Mouse (Mus musculus) midbrain, embryonic 10.5 days (tissue): ENCODE measurements around the gene Ublcp1. TPM values are rescaled to one million over a fixed set of nuclear protein-coding genes. Genes with fewer than 3 reads are reported as not detected.

Experiments used
- DNase-seq: peaks from one replicate; pipeline ENCODE4 v3.0.0-alpha.2; 2017; ENCODE audit warnings: low spot score
- H3K27ac ChIP-seq: fragments of 300-500 bp; sonication (generic); replicated peaks from 2 replicates; pipeline ENCODE4 v1.5.1; 2016; ENCODE audit warnings: mild to moderate bottlenecking
- H3K27me3 ChIP-seq: fragments of 300-500 bp; sonication (generic); 2 replicates; pipeline ENCODE4 v1.6.1; 2016; ENCODE audit warnings: low read depth, mild to moderate bottlenecking; ENCODE audit not compliant: poor library complexity, severe bottlenecking
- H3K36me3 ChIP-seq: fragments of 300-500 bp; sonication (generic); 2 replicates; pipeline ENCODE4 v1.6.1; 2016; ENCODE audit warnings: mild to moderate bottlenecking, moderate library complexity
- H3K4me1 ChIP-seq: fragments of 300-500 bp; sonication (generic); 2 replicates; pipeline ENCODE4 v1.6.1; 2016
- H3K4me3 ChIP-seq: fragments of 300-500 bp; sonication (generic); 2 replicates; pipeline ENCODE4 v1.5.1; 2016; ENCODE audit warnings: mild to moderate bottlenecking, moderate library complexity
- H3K9me3 ChIP-seq: fragments of 300-500 bp; sonication (generic); replicated peaks from 2 replicates; pipeline ENCODE4 v1.6.1; 2016; ENCODE audit warnings: mild to moderate bottlenecking
- WGBS: fragments of 180-500 bp; shearing (Covaris S2); methylation state at CpG from one replicate; pipeline ENCODE4 v1.1.7; 2016; 5-methylcytosine and 5-hydroxymethylcytosine counted together
- polyA plus RNA-seq: library from polyadenylated mRNA; unstranded; fragments of >200 nt; fragmentation: Nextera tagmentation; extraction: Ambion mirVana; gene quantifications from 2 replicates; pipeline ENCODE4 v1.2.1, GENCODE M21; 2016

The Ublcp1 gene
- 72.3 and 74.4 TPM in 2 replicates for polyA plus RNA-seq

- H3K36me3 ChIP-seq: peaks cover 5% of the 10 kb centered on the region; the same call in 1 of the 2 replicates
- H3K4me1 ChIP-seq: peaks cover 21% of the 10 kb centered on the region
- H3K27ac ChIP-seq: peak within 1 kb of the TSS; percentile 92
- under 1% methylated on average over 54 of the region's 54 CpGs for WGBS
- peak; percentile 93 for DNase-seq
- peak within 1 kb of the TSS; percentile 98 for H3K4me3 ChIP-seq
- H3K9me3 ChIP-seq: no peaks in the 10 kb centered on the region
- no peaks in the 10 kb centered on the region for H3K27me3 ChIP-seq
These were observed at the start of gene Ublcp1 for GRCm38 (mm10) chr11:44470432-44471336. Gene Ublcp1, minus strand, starts transcription at chr11:44470498.

GRCm38 (mm10) chr11:44519096-44519949 is 49.0 kb upstream of the Ublcp1 start:
- under 1% methylated on average over 57 of the region's 61 CpGs for WGBS
- DNase-seq: peak; percentile 75
- H3K4me1 ChIP-seq: peaks cover 46% of the 10 kb centered on the region
- peak overlapping the region; percentile 100 for H3K27ac ChIP-seq
- H3K36me3 ChIP-seq: peaks cover 6% of the 10 kb centered on the region
- H3K4me3 ChIP-seq: peak overlapping the region; percentile 98
- H3K9me3 ChIP-seq: no peaks in the 10 kb centered on the region
- no peaks in the 10 kb centered on the region for H3K27me3 ChIP-seq

GRCm38 (mm10) chr11:44518281-44519095 is 48.2 kb upstream of the Ublcp1 start, which contains the start of gene Rnf145:
Gene Rnf145, plus strand, starts transcription at chr11:44518964.
- no peaks in the 10 kb centered on the region for H3K9me3 ChIP-seq
- peak within 1 kb of the TSS; percentile 98 for H3K4me3 ChIP-seq
- no peaks in the 10 kb centered on the region for H3K27me3 ChIP-seq
- DNase-seq: peak; percentile 71
- no peaks in the 10 kb centered on the region for H3K36me3 ChIP-seq
- H3K27ac ChIP-seq: peak within 1 kb of the TSS; percentile 100
- H3K4me1 ChIP-seq: peaks cover 46% of the 10 kb centered on the region
- under 1% methylated on average over 70 of the region's 70 CpGs for WGBS

- H3K4me1 ChIP-seq: peaks cover 46% of the 10 kb centered on the region
- DNase-seq: no peak
- peak overlapping the region; percentile 98 for H3K4me3 ChIP-seq
- WGBS: 54% methylated on average over 6 of the region's 6 CpGs
- H3K36me3 ChIP-seq: no peaks in the 10 kb centered on the region
- peak overlapping the region; percentile 100 for H3K27ac ChIP-seq
- no peaks in the 10 kb centered on the region for H3K27me3 ChIP-seq
- H3K9me3 ChIP-seq: no peaks in the 10 kb centered on the region
These were observed 47.4 kb upstream of the Ublcp1 start for GRCm38 (mm10) chr11:44517561-44518280.

- no peak overlapping the region for H3K27ac ChIP-seq
- H3K36me3 ChIP-seq: no peaks in the 10 kb centered on the region
- no peaks in the 10 kb centered on the region for H3K27me3 ChIP-seq
- H3K4me3 ChIP-seq: no peak overlapping the region
- 9% methylated on average over 1 of the region's 1 CpGs for WGBS
- H3K4me1 ChIP-seq: peaks cover 37% of the 10 kb centered on the region
- no peaks in the 10 kb centered on the region for H3K9me3 ChIP-seq
- no peak for DNase-seq
These were observed 46.1 kb upstream of the Ublcp1 start for GRCm38 (mm10) chr11:44516362-44516761.

GRCm38 (mm10) chr11:44514666-44515065 is 44.4 kb upstream of the Ublcp1 start:
- peaks cover 26% of the 10 kb centered on the region for H3K4me1 ChIP-seq
- H3K27ac ChIP-seq: no peak overlapping the region
- DNase-seq: no peak
- H3K36me3 ChIP-seq: no peaks in the 10 kb centered on the region
- 69% methylated on average over 2 of the region's 2 CpGs for WGBS
- H3K27me3 ChIP-seq: no peaks in the 10 kb centered on the region
- H3K9me3 ChIP-seq: no peaks in the 10 kb centered on the region
- H3K4me3 ChIP-seq: no peak overlapping the region

- Histone ChIP-seq H3K27ac (no peak overlapping the region), H3K27me3 (no peaks in the 10 kb centered on the region), H3K4me3 (no peak overlapping the region), H3K4me1 (peaks cover 22% of the 10 kb centered on the region), H3K36me3 (no peaks in the 10 kb centered on the region), H3K9me3 (no peaks in the 10 kb centered on the region)
- DNase-seq: no peak
- WGBS: 78% methylated on average over 2 of the region's 2 CpGs
These were observed 42.7 kb upstream of the Ublcp1 start for GRCm38 (mm10) chr11:44513026-44513422.

- no peak for DNase-seq
- no peaks in the 10 kb centered on the region for H3K36me3 ChIP-seq
- WGBS: 89% methylated on average over 14 of the region's 14 CpGs
These were observed 42.0 kb upstream of the Ublcp1 start for GRCm38 (mm10) chr11:44512044-44513025.

GRCm38 (mm10) chr11:44510371-44510770 is 40.1 kb upstream of the Ublcp1 start:
- Histone ChIP-seq H3K27ac (no peak overlapping the region), H3K9me3 (no peaks in the 10 kb centered on the region), H3K4me1 (no peaks in the 10 kb centered on the region; the same call in 1 of the 2 replicates), H3K4me3 (no peak overlapping the region), H3K27me3 (no peaks in the 10 kb centered on the region), H3K36me3 (no peaks in the 10 kb centered on the region)
- 84% methylated on average over 7 of the region's 7 CpGs for WGBS
- DNase-seq: no peak

More at GRCm38 (mm10) chr11:44512044-44513025, 42.0 kb upstream of the Ublcp1 start:
- Histone ChIP-seq H3K9me3 (no peaks in the 10 kb centered on the region), H3K4me3 (no peak overlapping the region), H3K27ac (no peak overlapping the region), H3K4me1 (peaks cover 15% of the 10 kb centered on the region), H3K27me3 (no peaks in the 10 kb centered on the region)

- Histone ChIP-seq H3K27me3 (no peaks in the 10 kb centered on the region), H3K4me3 (no peak overlapping the region), H3K36me3 (no peaks in the 10 kb centered on the region), H3K27ac (no peak overlapping the region), H3K9me3 (no peaks in the 10 kb centered on the region), H3K4me1 (no peaks in the 10 kb centered on the region; the same call in 1 of the 2 replicates)
- DNase-seq: no peak
- 90% methylated on average over 2 of the region's 2 CpGs for WGBS
These were observed 39.6 kb upstream of the Ublcp1 start for GRCm38 (mm10) chr11:44509906-44510305.

- 81% methylated on average over 4 of the region's 4 CpGs for WGBS
- Histone ChIP-seq H3K36me3 (no peaks in the 10 kb centered on the region), H3K27me3 (no peaks in the 10 kb centered on the region), H3K27ac (no peak overlapping the region), H3K4me1 (no peaks in the 10 kb centered on the region), H3K4me3 (no peak overlapping the region), H3K9me3 (no peaks in the 10 kb centered on the region)
- DNase-seq: no peak
These were observed 38.6 kb upstream of the Ublcp1 start for GRCm38 (mm10) chr11:44508876-44509275.
